Mouse (Mus musculus) heart, postnatal 10 days (tissue): ENCODE data around the gene Anapc2. TPM values are rescaled to one million over a fixed set of nuclear protein-coding genes. Genes with fewer than 3 reads are reported as not detected.

Experiments
- DNase-seq, 2 experiments: peaks; one replicate each; pipeline ENCODE4 v3.0.0; 2021
- intact Hi-C: fragments of 180-260 bp; cut with DNase I; formaldehyde crosslinking; loops from one replicate; pipeline ENCODE4 v1.15.1; 2025
- total RNA-seq, 2 experiments: library from RNA; stranded (reverse); gene quantifications; 2 replicates each; pipeline ENCODE4 v1.2.3; 2021

Anapc2 gene
- total RNA-seq, 2 experiments from 2014 or later = 48.6 to 54.0 TPM

- peak; percentile 74 to 90 for DNase-seq
- intact Hi-C loops = loop anchor here (2.0 kb wide), 1 partner anchor 64 kb away; no protein-coding TSS in a partner anchor
These were observed 20.6 kb downstream of the Anapc2 start for GRCm38 (mm10) chr2:25292856-25293255.

GRCm38 (mm10) chr2:25293706-25294105 is 21.4 kb downstream of the Anapc2 start:
- intact Hi-C loops = loop anchor here (2.0 kb wide), 1 partner anchor 65 kb away; no protein-coding TSS in a partner anchor
- no peak for DNase-seq

GRCm38 (mm10) chr2:25297093-25297492 is 24.8 kb downstream of the Anapc2 start:
- no peak for DNase-seq
- intact Hi-C loops = no loop called here

GRCm38 (mm10) chr2:25298046-25298445 is 25.8 kb downstream of the Anapc2 start:
- intact Hi-C loops = no loop called here
- DNase-seq = no peak

GRCm38 (mm10) chr2:25303452-25303851 is 31.2 kb downstream of the Anapc2 start:
- no peak for DNase-seq
- intact Hi-C loops = no loop called here

- intact Hi-C loops = no loop called here
These were observed 31.8 kb downstream of the Anapc2 start for GRCm38 (mm10) chr2:25303931-25304656.

GRCm38 (mm10) chr2:25304657-25305541 is 32.6 kb downstream of the Anapc2 start:
- intact Hi-C loops = no loop called here
- DNase-seq = no peak

More at GRCm38 (mm10) chr2:25303931-25304656, 31.8 kb downstream of the Anapc2 start:
- no peak for DNase-seq

- no peak for DNase-seq
- intact Hi-C loops = no loop called here
These were observed 33.5 kb downstream of the Anapc2 start for GRCm38 (mm10) chr2:25305587-25306359.

GRCm38 (mm10) chr2:25310180-25310579 is 37.9 kb downstream of the Anapc2 start:
- intact Hi-C loops = no loop called here
- no peak for DNase-seq

GRCm38 (mm10) chr2:25310969-25311368 is 38.7 kb downstream of the Anapc2 start:
- no peak for DNase-seq
- intact Hi-C loops = no loop called here

- no peak for DNase-seq
- intact Hi-C loops = no loop called here
These were observed 39.2 kb downstream of the Anapc2 start for GRCm38 (mm10) chr2:25311491-25311891.

- DNase-seq = peak in 1 of 2 experiments; percentile 10
- intact Hi-C loops = no loop called here
These were observed 46.1 kb downstream of the Anapc2 start for GRCm38 (mm10) chr2:25318119-25318966.

- peak; percentile 70 to 76 for DNase-seq
- intact Hi-C loops = no loop called here
These were observed 46.9 kb downstream of the Anapc2 start, which contains the start of gene Grin1 for GRCm38 (mm10) chr2:25318971-25319773. TSS of gene Grin1 (minus strand) at chr2:25319187.

- DNase-seq = no peak
- intact Hi-C loops = no loop called here
These were observed 47.8 kb downstream of the Anapc2 start for GRCm38 (mm10) chr2:25320084-25320483.

GRCm38 (mm10) chr2:25326036-25326435 is 53.8 kb downstream of the Anapc2 start:
- intact Hi-C loops = no loop called here
- DNase-seq = no peak

- DNase-seq = peak; percentile 21 to 47
- intact Hi-C loops = loop anchor here (2.0 kb wide), 1 partner anchor 136 kb away; no protein-coding TSS in a partner anchor
These were observed 56.2 kb downstream of the Anapc2 start for GRCm38 (mm10) chr2:25328440-25328839.

- intact Hi-C loops = loop anchor here (5.0 kb wide), 2 partner anchors 59 to 74 kb away; partner anchors contain the start of genes Anapc2, Ssna1 and Tmem203
- peak in 1 of 2 experiments; percentile 9 for DNase-seq
These were observed 59.2 kb downstream of the Anapc2 start for GRCm38 (mm10) chr2:25331470-25331869.

- intact Hi-C loops = loop anchor here (5.0 kb wide), 2 partner anchors 60 to 75 kb away; partner anchors contain the start of genes Anapc2, Ssna1 and Tmem203
- peak; percentile 100 for DNase-seq
These were observed 60.2 kb downstream of the Anapc2 start, which contains the start of gene Man1b1 for GRCm38 (mm10) chr2:25332286-25333160. TSS of gene Man1b1 (plus strand) at chr2:25332338.
